Mouse (Mus musculus) c-Kit-positive CD71-positive TER-119-positive erythroid progenitor cells, embryonic 14.5 days (primary cell): ENCODE measurements at regions not wholly inside any gene's neighbourhood (a gene's known extent, or its start where the extent isn't known, plus 50 kb on each side); places are given as distances from the start of the nearest gene placed in this dataset.

Experiments
- DNase-seq: peaks from one replicate; pipeline ENCODE4 v3.0.0-alpha.2; 2013; ENCODE audit warnings: low spot score

DNA sequence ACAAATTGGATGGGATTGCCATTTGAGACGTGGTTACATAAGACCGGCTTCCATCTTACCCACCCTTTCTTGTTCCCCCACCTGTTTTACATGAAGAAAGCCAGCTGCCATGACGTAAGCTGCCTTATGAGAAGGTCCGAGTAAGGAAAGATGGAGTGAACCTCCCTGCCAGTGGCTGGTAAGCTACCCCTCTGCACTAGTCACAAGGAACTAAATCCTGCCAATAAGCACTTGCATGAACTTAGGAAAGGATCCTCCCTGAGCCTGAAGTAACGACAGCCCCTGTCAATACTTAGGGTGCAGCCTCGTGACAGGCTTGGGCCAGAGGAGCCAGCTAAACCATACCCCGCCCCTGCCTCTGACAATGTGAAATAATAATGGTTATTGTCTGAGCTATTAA lies 62.8 kb upstream of the Gm47985 start:
- no peak for DNase-seq

DNA sequence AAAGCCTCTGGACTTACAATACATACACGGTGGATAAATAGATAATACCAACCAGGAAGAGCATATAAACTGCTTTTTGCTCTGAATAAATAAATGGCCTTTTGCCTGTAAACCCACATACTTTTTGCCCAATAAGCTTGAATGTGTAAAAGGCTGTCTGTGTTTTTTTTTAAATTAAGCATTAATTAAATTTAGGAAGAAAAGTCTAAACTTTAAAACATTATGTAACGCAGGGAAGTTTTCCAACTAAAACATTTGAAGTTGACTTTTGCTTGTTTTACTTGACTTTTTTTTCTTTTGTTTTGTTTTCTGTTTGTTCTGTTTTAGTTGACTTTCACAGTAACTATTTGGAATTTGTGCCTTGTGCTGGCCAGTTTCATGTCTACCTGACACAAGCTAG lies 60.7 kb upstream of the Gm47985 start:
- no peak for DNase-seq

DNA sequence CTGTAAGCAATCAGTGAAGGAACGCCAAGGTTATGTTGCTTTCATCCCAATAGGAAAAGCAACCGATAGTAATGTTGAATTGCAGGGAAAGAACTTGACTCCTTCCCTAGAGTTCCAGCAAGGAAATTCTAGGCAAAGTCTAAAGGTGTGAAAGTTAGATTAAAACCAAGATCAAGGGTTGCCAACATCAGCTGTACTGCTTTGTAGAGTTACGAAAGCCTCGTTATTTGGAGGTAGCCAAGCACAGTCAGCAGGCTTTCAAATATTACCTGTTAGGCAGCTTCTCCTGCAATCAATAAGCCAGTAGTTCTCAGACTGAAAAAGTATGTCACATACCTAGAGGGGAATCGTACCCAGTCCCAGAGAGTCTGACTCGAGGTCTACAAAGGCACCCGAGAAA lies 58.4 kb upstream of the Gm47985 start:
- no peak for DNase-seq

DNA sequence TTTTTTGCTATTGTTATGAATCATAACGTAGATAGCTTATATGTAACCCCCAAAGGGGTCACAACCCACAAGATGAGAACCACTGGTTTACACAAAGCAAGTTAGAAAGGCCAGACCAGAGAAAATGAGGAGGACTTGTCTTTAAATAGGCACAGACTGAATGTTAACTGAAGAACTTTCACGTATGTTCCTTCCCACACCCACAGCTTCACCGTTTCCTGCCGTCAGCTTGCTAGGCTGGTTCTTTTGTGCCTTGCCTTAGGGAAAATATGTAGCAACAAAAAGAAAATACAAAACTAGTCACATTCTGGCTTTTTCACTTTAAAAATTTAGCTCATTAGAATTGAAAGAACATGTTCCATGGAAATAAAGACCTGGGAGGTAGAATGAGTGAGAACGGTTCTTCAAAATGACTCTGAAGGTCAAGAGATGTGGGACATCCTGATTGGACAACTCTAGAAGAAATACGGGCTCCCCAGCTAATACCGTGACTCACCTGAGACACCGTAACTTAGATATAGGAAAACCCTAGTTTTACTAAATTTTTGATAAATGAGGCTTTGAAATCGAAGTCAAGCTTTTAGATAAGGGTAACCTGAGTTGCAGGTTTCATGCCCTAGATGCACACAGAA lies 57.2 kb upstream of the Gm47985 start:
- DNase-seq, result no peak

DNA sequence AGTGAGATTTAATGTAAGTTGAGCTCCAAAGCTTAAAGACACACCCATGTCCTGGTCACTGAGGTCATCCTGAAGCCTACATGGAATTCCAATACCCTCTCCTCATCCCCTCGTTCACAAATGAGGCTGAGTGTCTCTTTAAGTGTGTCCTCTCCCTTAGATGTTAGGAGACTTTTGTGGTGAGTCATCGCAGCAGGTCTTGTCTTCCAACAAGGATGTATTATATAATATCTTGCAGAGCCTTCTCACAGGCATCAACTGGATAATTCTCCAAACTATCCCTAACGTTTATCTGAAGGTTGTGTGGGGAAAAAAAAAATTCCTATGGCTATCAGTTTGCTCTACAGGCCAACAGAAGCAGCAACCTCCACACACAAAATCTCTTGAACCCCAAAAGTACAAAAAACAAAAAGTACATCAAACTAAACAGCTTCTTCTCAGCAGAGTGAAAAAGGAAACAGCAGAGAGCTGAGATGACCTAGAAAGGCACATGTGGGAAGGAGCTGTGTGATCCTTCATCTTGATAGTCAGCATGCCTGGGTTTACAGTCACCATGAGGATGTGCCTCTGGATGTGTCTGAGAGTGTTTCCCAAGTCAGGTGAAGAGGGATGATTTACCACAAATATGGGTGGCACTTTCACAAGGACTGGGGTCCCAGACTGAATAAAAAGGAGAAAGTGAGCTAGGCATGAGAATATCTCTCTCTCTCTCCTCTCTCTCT lies 56.4 kb upstream of the Gm47985 start:
- no peak for DNase-seq

DNA sequence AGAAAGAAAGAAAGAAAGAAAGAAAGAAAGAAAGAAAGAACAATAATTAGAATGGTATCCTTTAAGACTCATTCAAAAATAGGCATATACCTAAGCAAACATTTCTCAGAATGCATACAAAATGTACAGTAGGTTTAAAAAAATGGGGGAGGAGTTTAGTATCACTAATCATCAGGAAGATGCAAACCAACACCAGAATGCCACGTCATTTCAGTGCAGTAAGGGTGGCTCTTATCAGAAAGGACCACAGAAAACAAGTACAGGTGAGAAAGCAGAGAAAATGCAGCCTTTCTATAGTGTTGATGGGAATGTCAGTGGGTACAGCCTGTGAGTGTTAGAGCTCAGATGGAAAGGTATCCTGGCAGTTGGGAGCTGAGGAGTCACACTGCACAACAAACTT lies 55.6 kb upstream of the Gm47985 start:
- no peak for DNase-seq

DNA sequence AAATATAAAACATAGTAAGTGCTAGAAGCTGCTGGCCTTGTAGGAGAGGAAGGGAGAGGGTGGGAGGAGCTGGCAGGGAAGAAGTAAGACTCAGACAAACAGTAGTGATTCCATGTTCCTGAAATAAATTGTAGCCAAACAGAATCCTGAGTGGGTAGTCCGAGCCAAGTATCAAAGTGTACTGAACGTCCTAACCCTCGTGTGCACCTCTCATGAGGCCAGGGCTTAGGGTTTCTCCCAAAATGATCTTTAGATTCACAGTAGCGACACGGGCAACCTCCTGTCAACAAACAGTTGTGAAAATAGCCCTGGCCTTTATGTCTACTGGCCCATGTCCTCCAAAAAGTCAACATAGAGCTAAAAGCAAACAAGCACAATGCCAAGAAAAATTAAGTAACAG lies 54.3 kb upstream of the Gm47985 start:
- no peak for DNase-seq

DNA sequence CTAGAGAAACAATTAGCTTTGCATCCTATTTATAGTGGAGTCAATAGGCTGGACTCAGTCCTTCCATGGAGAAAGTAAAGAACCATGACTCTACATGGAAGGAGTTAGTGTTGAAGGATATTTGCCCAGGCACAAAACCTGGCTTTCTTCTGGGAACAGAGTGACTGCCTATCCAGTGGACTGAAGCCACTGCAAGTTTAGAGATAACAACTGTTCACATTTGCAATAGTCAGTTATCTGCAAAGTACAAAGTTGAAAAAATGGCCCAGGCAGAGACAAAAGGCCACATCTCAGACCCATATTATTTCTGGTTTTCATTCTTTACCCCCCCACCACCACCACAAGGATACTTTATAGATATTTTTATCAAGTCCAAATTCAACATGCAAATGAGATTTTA lies 53.4 kb upstream of the Gm47985 start:
- DNase-seq, result no peak

DNA sequence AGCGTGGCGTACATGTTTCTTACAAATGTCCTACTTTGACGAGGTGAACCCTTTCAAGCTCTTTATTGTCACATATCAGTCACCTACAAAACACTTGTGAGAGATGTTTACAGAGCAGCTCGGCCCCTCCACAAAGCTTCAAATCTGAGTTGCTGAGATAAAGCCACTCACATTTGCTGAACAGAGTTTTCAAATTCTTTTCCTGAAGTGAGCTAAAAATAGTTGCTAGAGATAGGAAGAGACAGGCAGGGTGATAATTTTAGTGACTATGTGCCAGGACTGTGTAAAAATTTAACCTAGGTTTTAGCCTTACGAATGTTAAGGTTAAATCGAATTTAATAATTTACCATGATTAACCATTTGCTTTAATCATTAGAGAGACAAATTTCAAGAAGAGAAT lies 52.3 kb upstream of the Gm47985 start:
- DNase-seq, result no peak

DNA sequence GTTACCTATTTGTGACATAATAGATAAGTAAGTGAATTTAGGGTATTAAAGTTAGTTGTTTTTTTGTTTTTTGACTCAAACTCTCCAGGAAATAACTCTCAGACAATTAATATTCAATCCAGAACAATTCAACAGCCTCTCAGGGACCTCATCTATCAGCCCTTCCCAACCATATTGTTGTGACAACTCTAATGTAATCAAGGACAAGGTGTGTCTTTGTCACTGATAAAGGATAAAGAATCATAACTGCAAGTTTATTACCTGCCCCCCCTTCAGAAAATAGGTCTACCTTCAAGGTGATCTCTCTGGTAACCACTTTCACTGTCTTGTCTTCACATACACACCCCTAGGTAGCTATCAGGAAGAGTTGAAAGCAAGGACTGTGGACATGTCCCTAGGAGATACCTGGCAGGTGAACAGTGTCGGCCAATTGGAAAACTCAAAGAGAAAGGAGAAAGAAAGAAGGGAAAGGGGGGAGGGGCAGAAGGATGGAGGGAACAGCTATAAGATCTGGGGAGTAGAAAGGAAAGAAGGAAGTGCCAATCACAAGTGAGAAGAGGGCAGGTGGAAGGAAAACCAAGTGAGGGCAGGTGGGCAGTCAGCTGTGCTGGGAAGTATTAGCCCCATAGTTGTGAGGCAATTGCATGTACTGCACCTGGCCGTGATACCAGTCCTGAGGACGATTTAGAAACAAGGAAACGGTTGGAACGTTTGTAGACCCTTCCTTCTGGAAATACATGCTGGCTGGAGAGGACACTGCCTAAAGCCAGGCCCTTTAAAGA lies 51.3 kb upstream of the Gm47985 start:
- DNase-seq, result no peak

DNA sequence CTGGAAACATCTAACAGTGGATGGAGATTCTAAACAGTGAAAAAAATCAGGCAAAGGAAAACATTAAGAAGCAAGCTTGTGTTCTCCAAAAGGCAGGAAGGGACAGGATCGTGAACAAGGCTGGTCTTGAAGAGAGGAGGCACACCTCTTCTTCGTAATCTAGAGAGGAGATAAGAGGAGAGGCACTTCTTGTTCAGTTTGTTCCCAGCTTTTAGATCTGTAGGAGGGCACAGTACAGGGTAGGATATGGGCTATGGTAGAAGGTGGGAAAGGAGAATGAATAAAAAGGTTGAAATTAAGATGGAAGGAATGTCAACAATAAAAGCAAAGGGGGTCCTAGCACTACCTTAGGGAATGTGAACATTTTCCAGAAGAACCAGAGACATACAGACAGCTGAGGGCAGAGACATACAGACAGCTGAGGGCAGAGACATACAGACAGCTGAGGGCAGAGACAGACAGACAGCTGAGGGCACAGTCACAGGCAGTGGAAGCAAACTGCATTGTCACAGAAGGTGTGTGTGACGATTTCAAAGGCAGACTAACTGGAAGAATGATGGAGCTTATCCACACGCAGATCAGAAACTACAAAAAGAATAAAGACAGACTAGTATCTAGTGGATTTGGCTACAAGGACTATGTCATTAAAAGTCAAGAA lies 50.6 kb upstream of the Gm47985 start:
- no peak for DNase-seq
